Mouse (Mus musculus) T-helper 17 cell (primary cell): ENCODE measurements at regions not wholly inside any gene's neighbourhood (a gene's known extent, or its start where the extent isn't known, plus 50 kb on each side); places are given as distances from the start of the nearest gene placed in this dataset.

Source experiments
- in situ Hi-C, 2 experiments: fragments of 300-600 bp; cut with MboI, MseI; formaldehyde crosslinking; loops; 1 replicate in 1 of 2; 2 replicates in 1 of 2; pipeline ENCODE4 v1.15.1; 2025; ENCODE audit warnings: high pct_unique_total_duplicates in 2 of 2

DNA sequence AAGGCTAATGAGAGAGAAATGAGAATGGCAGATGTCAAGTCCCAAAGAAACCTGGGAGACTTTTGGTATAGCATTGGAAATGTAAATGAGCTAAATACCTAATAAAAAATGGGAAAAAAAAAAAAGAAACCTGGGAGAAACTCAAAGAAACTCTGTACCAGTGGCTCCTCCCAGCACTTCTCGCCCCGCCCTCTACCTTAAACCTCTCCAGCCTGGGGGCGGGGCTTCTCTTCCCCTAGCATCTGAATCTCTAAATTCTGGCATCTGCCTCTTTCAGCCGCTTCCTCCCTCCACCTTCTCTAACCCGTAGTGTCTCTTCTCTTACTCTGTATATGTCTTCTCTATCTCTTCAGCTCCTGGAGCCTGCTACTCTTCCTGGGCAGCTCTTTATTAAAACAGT lies 53.2 kb downstream of the Gpr6 start:
- in situ Hi-C loops: no loop called here

- in situ Hi-C loops: no loop called here
Measured at GRCm38 (mm10) chr10:41016547-41016946, 55.5 kb downstream of the Gpr6 start.

- in situ Hi-C loops: no loop called here
Measured at GRCm38 (mm10) chr10:41015654-41016053, 56.4 kb downstream of the Gpr6 start.

- in situ Hi-C loops: no loop called here
Measured at GRCm38 (mm10) chr10:41010585-41010984, 61.5 kb downstream of the Gpr6 start.

DNA sequence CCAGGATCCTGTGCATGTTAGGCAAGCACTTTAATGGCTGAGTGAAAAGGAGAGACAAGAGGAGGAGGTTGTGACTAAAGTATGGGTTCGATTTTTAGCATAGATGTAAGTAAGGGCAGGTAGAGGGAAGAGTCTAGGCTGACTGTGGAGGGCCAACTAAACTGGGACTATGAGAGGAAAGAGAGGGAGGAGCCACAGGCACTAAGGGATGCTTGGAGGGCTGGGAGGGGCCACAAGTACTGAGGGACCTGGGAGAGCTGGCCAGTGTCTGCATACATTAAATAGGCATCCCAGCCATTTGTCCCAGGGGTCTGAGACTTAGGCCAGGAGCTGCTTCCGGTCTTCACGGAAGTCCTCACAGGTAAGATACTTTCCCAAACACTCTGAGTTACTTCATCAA lies 64.2 kb downstream of the Gpr6 start:
- in situ Hi-C loops: loop anchor here (5.0 to 10.0 kb wide), 2 partner anchors 289 to 667 kb away; no protein-coding TSS in a partner anchor

DNA sequence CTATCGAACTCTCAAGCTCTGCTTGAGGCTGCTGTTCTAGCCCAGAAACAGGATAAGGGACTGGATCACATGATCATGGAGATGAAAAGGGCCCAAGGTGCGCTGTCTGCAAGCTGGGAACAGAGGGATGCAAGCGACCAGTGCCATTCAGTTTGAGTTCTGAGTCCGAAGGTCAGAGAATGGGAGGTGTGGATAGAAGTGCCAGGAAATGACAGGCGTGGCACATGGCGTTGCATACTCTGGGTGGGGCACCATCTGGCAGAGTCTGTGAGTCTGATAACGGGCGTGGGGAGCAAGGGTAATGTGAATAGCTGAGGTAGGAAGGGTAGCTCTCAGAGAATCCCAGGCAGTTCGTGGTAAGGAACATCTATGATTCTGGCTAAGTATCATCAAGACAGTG lies 65.5 kb downstream of the Gpr6 start:
- in situ Hi-C loops: loop anchor here (5.0 to 10.0 kb wide), 2 partner anchors 291 to 668 kb away; no protein-coding TSS in a partner anchor

GRCm38 (mm10) chr10:41005776-41006175 lies 66.3 kb downstream of the Gpr6 start:
- in situ Hi-C loops: loop anchor here (5.0 to 10.0 kb wide), 2 partner anchors 292 to 669 kb away; no protein-coding TSS in a partner anchor

- in situ Hi-C loops: loop anchor here (5.0 to 10.0 kb wide), 3 partner anchors 283 to 670 kb away; no protein-coding TSS in a partner anchor
Measured at GRCm38 (mm10) chr10:41004753-41005152, 67.3 kb downstream of the Gpr6 start.

DNA sequence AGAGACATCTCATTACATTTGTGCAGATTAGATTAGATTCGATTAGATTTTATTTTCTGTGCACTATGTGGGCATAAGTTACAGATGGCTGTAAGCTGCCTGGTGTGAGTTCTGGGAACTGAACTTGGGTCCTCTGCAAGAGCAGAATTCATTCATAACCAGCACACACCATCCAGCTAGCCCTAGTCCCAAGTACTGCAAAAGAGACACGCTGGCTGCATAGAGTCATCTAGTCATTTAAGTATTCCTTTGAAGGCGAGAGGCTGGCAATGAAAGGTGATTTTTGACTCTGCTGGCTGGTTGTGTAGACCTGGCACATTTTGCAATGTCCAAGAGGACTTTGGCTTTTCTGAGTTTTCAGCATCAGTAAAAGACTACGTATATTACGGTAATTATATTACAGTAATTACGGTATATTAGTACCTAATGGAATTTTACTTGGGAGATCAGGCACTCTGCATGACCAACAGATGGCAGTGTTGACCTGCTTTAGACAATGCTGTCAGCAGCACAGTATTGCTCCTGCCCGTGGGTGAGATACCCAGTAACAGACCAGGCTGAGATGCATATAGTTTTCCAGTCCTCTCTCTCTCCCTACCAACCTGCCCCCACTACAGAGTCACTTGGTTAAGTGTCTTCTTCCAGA lies 67.9 kb downstream of the Gpr6 start:
- in situ Hi-C loops: loop anchor here in 1 of 2 experiments (5.0 to 10.0 kb wide), 2 partner anchors 283 to 671 kb away; no protein-coding TSS in a partner anchor

- in situ Hi-C loops: loop anchor here in 1 of 2 experiments (5.0 to 10.0 kb wide), 2 partner anchors 284 to 672 kb away; no protein-coding TSS in a partner anchor
Measured at GRCm38 (mm10) chr10:41003197-41003596, 68.9 kb downstream of the Gpr6 start.

- in situ Hi-C loops: loop anchor here in 1 of 2 experiments (5.0 to 10.0 kb wide), 2 partner anchors 286 to 674 kb away; no protein-coding TSS in a partner anchor
Measured at GRCm38 (mm10) chr10:41000965-41001364, 71.1 kb downstream of the Gpr6 start.

GRCm38 (mm10) chr10:40999486-40999885 lies 72.6 kb downstream of the Gpr6 start:
- in situ Hi-C loops: no loop called here

- in situ Hi-C loops: no loop called here
Measured at GRCm38 (mm10) chr10:40998799-40999198, 73.3 kb downstream of the Gpr6 start.

GRCm38 (mm10) chr10:40998330-40998729 lies 73.8 kb downstream of the Gpr6 start:
- in situ Hi-C loops: no loop called here

DNA sequence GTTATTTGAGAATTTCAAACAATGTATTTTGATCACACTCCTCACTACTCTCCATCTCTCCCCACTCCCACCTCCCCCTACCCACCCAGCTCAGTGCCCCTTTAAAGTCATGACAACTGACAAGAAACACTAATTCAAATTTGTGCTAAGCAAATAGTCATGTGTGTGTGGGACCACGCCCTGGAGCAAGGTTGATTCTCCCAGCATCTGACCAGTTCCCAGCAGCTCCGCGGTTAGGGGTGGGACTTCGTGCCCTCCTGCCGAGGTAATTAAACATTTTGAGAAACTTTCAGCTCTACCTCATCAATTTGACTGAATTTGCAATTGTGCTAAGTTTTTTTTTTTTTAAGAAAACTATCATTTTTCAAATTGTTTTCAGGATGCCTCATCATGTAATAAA lies 74.5 kb downstream of the Gpr6 start:
- in situ Hi-C loops: no loop called here
